Mouse (Mus musculus): ENCODE measurements at regions not wholly inside any gene's neighbourhood (a gene's known extent, or its start where the extent isn't known, plus 50 kb on each side); places are given as distances from the start of the nearest gene placed in this dataset.

- no peak for TF ChIP-seq EP300 (IDR thresholded peaks at IDR 0.05; ENCODE audit: insufficient read depth, low read depth, low read length)
- TF ChIP-seq POLR2A (IDR thresholded peaks at IDR 0.05; ENCODE audit: insufficient read depth, low read length) = no peak
- no peak for TF ChIP-seq CTCF (IDR thresholded peaks at IDR 0.05; ENCODE audit: low read depth, low read length)
Measured at GRCm38 (mm10) chr11:85980388-85980787, 94.2 kb downstream of the Tbx4 start.

All from ES-Bruce4 (cell line).